Mouse (Mus musculus) embryonic fibroblast, embryonic 13.5 days (primary cell): ENCODE data around the gene Nfkb1. TPM values are rescaled to one million over a fixed set of nuclear protein-coding genes. Genes with fewer than 3 reads are reported as not detected.

ENCODE experiments used
- H3K27ac ChIP-seq: 2 replicates; pipeline ENCODE4 v1.5.1; 2012; ENCODE audit warnings: low read length, control low read depth, inconsistent platforms; ENCODE audit not compliant: insufficient read depth
- H3K4me1 ChIP-seq: 2 replicates; pipeline ENCODE4 v1.6.1; 2011; ENCODE audit warnings: low read length; ENCODE audit not compliant: control insufficient read depth, insufficient read depth
- H3K4me3 ChIP-seq: 2 replicates; pipeline ENCODE4 v1.5.1; 2011; ENCODE audit warnings: mild to moderate bottlenecking, control low read depth, low read length; ENCODE audit not compliant: insufficient read depth
- CTCF ChIP-seq: IDR thresholded peaks from 2 replicates; pipeline ENCODE4 v1.5.1; 2011; ENCODE audit warnings: mild to moderate bottlenecking, control low read depth, low read length, moderate library complexity, borderline replicate concordance; ENCODE audit not compliant: insufficient read depth
- POLR2A ChIP-seq: IDR thresholded peaks from 2 replicates; pipeline ENCODE4 v1.6.1; 2011; ENCODE audit warnings: low read depth, mild to moderate bottlenecking, control low read depth, low read length, moderate library complexity
- polyA plus RNA-seq: library from polyadenylated mRNA; stranded (reverse); fragments of >200 nt; gene quantifications from 2 replicates; pipeline ENCODE4 v1.2.4, GENCODE M21; 2011; ENCODE audit warnings: low read depth; ENCODE audit not compliant: missing spikeins, insufficient read length

Gene Nfkb1
- polyA plus RNA-seq, 1 experiment, result 54.8 TPM

- Histone ChIP-seq H3K4me1 (peaks cover 6% of the 10 kb centered on the region; the same call in 1 of the 2 replicates), H3K4me3 (no peak overlapping the region), H3K27ac (no peak overlapping the region)
- TF ChIP-seq POLR2A (no peak), CTCF (no peak)
Observed at GRCm38 (mm10) chr3:135625290-135625689, 66.1 kb downstream of the Nfkb1 start.

- Histone ChIP-seq H3K4me1 (no peaks in the 10 kb centered on the region), H3K4me3 (no peak overlapping the region), H3K27ac (no peak overlapping the region)
- TF ChIP-seq POLR2A (no peak), CTCF (no peak)
Observed at GRCm38 (mm10) chr3:135616730-135617129, 74.6 kb downstream of the Nfkb1 start.

GRCm38 (mm10) chr3:135614376-135614775 is 77.0 kb downstream of the Nfkb1 start:
- Histone ChIP-seq H3K27ac (no peak overlapping the region), H3K4me1 (no peaks in the 10 kb centered on the region), H3K4me3 (no peak overlapping the region)
- TF ChIP-seq POLR2A (no peak), CTCF (no peak)

- Histone ChIP-seq H3K4me1 (no peaks in the 10 kb centered on the region), H3K27ac (no peak overlapping the region), H3K4me3 (no peak overlapping the region)
- TF ChIP-seq CTCF (no peak), POLR2A (no peak)
Observed at GRCm38 (mm10) chr3:135610221-135610620, 81.1 kb downstream of the Nfkb1 start.

GRCm38 (mm10) chr3:135607660-135608473 is 83.5 kb downstream of the Nfkb1 start:
- TF ChIP-seq POLR2A (no peak), CTCF (no peak)
- Histone ChIP-seq H3K4me3 (no peak overlapping the region), H3K4me1 (no peaks in the 10 kb centered on the region), H3K27ac (no peak overlapping the region)

GRCm38 (mm10) chr3:135607021-135607420 is 84.3 kb downstream of the Nfkb1 start:
- no peaks in the 10 kb centered on the region for H3K4me1 ChIP-seq
- TF ChIP-seq CTCF (no peak), POLR2A (no peak)
- H3K4me3 ChIP-seq, result no peak overlapping the region
- no peak overlapping the region for H3K27ac ChIP-seq

- TF ChIP-seq CTCF (no peak), POLR2A (no peak)
Observed at GRCm38 (mm10) chr3:135606592-135606991, 84.8 kb downstream of the Nfkb1 start.

GRCm38 (mm10) chr3:135605474-135605873 is 85.9 kb downstream of the Nfkb1 start:
- no peak overlapping the region for H3K27ac ChIP-seq
- H3K4me3 ChIP-seq, result no peak overlapping the region
- TF ChIP-seq CTCF, result no peak
- no peak for TF ChIP-seq POLR2A
- no peaks in the 10 kb centered on the region for H3K4me1 ChIP-seq

More at GRCm38 (mm10) chr3:135606592-135606991, 84.8 kb downstream of the Nfkb1 start:
- Histone ChIP-seq H3K27ac (no peak overlapping the region), H3K4me3 (no peak overlapping the region), H3K4me1 (no peaks in the 10 kb centered on the region)

GRCm38 (mm10) chr3:135604626-135605417 is 86.5 kb downstream of the Nfkb1 start:
- TF ChIP-seq CTCF, result no peak
- TF ChIP-seq POLR2A, result no peak
- no peaks in the 10 kb centered on the region for H3K4me1 ChIP-seq
- H3K4me3 ChIP-seq, result no peak overlapping the region
- H3K27ac ChIP-seq, result no peak overlapping the region

- H3K27ac ChIP-seq, result no peak overlapping the region
- TF ChIP-seq POLR2A (no peak), CTCF (no peak)
- H3K4me3 ChIP-seq, result no peak overlapping the region
- no peaks in the 10 kb centered on the region for H3K4me1 ChIP-seq
Observed at GRCm38 (mm10) chr3:135602731-135603130, 88.6 kb downstream of the Nfkb1 start.
